Mouse (Mus musculus): ENCODE data around the gene Mbtps2.

The Mbtps2 gene

GRCm38 (mm10) chrX:157598186-157598996, at the start of gene Mbtps2:
Mbtps2 (minus strand) TSS chrX:157598715.
- peak; percentile 85 for DNase-seq (ENCODE audit: low read depth, low spot score)

DNA sequence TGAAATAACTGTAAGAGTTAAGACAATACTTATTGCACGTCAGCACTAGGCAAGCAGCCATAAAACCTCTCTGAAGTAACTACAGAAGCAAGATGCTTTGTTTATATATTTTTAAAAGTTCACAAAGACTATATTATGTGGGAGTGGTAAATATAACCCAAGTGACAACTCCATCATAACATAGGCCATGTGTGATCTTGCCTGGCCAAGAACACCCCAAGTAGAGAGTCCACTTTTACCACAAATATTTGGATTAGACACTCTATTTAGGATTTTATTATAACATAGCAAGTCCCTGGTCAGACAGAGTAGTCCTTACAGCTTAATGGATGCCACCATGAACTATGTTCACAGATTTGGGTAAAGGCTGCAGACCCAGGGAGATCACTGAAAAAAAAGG, 47.9 kb upstream of the Mbtps2 start:
- DNase-seq (ENCODE audit: low read depth, low spot score), result no peak

GRCm38 (mm10) chrX:157644700-157645099, 46.2 kb upstream of the Mbtps2 start:
- DNase-seq (ENCODE audit: low read depth, low spot score), result no peak

DNA sequence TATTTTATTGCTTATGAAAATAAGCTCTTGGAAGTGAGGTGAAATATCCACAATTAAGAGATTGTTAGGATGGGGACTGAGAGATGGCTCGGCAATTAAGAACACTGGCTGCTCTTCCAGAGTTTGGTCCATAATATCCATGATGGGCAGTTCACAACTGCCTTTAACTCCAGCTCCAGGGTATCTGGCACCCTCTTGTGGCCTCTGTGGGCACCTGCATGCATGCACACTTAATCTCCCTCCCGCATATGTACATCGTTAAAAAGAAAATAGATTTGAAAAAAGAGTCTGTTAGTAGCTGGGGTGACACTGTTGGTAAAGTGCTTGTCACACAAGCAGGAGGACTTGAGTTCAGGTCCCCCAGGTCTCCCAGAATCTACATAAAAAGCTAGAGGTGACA, 45.8 kb upstream of the Mbtps2 start:
- DNase-seq (ENCODE audit: low read depth, low spot score), result peak; percentile 68

GRCm38 (mm10) chrX:157642856-157643255, 44.3 kb upstream of the Mbtps2 start:
- no peak for DNase-seq (ENCODE audit: low read depth, low spot score)

DNA sequence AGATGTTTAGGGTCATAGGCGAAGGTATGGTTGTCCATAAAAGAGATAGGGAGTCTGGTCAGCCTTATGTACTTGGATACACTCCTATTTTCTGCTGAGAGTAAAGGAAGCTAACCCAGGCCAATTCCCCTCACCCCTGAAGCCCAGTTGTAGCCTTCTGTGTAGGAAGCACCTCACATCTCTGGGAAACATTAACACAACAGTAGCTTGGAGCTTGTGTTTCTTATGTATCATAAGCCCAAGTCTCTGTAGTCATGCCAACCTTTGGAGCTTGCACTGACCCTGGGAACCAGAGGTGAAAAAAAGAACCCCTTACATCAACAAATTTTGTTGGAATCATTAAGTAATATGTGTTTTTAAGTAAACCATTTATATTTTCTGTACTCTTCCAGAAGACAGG, 38.7 kb upstream of the Mbtps2 start:
- DNase-seq (ENCODE audit: low read depth, low spot score), result no peak

DNA sequence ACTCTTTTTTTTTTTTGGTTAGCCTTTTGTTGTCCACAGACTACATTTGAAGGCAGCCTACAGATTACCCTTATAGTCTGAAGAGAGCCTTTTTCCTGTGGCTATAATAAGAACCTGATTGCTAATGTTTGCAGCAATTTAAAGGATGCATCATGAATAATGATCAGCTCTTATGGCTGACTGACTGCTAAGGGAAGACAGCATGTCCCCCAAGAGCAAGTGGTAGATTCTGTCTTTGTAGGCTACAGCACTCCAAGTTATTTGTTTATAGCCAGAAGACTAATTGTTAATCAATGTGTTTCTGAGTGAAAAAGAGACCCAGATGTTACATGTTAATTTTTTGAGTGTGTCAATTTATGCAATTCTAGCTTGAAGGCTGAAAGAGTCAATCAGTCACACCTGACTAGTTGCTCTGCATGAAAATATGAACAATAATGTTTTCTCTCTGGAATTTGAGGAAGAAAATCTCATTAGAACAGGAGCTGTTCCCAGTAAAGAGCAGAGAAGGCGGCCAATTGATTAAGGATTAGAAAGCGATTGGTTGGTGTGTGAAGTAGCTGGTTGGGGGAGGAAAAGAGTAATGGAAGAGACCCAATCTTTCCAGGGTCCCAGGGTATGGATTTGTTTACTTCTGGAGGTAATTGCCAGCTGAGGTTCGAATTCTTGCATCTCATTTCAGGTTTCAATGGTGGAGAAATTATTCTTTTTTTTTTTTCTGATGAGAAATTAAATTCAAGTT, 35.3 kb upstream of the Mbtps2 start:
- DNase-seq (ENCODE audit: low read depth, low spot score), result no peak

- DNase-seq (ENCODE audit: low read depth, low spot score), result peak; percentile 54
Observed at GRCm38 (mm10) chrX:157630341-157630740, 31.8 kb upstream of the Mbtps2 start.

DNA sequence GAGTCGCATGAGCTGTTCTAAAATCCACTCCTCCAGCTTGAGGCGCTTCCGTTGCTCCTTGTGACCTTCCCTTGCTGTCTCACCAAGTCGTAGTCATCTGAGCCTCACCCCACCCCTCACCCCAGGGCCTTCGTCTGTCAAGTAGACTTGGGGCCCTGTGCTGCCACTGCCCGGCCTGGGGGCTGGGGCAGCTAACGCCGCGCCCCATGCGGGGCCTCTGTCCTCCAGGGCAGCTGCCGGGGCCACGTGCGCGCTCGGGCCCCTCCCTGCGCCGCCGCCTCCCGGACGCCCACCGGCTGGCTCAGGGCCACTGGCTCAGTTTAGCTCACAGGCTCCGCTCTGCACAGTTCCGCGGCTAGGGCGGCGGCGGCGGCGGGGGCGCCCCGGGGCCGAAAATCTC, 14.4 kb upstream of the Mbtps2 start:
- DNase-seq (ENCODE audit: low read depth, low spot score), result no peak

- DNase-seq (ENCODE audit: low read depth, low spot score), result peak; percentile 63
Observed at GRCm38 (mm10) chrX:157601450-157601849, 2.9 kb upstream of the Mbtps2 start.

- peak; percentile 50 for DNase-seq (ENCODE audit: low read depth, low spot score)
Observed at GRCm38 (mm10) chrX:157597585-157598185, 830 bp downstream of the Mbtps2 start.

- DNase-seq (ENCODE audit: low read depth, low spot score), result peak; percentile 24
Observed at GRCm38 (mm10) chrX:157596802-157597201, 1.7 kb downstream of the Mbtps2 start.

GRCm38 (mm10) chrX:157595927-157596326, 2.6 kb downstream of the Mbtps2 start:
- no peak for DNase-seq (ENCODE audit: low read depth, low spot score)

GRCm38 (mm10) chrX:157594606-157595005, 3.9 kb downstream of the Mbtps2 start:
- no peak for DNase-seq (ENCODE audit: low read depth, low spot score)

DNA sequence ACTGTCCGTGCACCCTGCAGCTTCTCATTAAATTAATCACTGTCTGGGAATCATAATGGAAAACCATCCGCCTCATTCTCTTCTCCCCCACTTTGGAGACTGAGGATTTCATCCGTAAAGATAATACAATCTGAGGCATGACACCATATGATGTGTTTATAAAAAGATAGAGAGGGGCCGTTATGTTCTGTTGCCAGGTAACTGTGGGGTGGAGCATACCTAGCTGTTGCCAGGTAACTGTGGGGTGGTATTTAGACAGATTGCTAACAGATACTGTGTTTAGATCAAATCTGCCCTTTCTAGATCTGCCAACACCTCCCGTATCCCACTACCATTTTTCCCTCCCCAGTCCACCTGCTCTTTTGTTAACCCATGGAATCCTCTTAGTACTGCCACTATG, 11.5 kb downstream of the Mbtps2 start:
- DNase-seq (ENCODE audit: low read depth, low spot score), result no peak

- no peak for DNase-seq (ENCODE audit: low read depth, low spot score)
Observed at GRCm38 (mm10) chrX:157586397-157586796, 12.1 kb downstream of the Mbtps2 start.

GRCm38 (mm10) chrX:157579108-157579614, 19.4 kb downstream of the Mbtps2 start:
- no peak for DNase-seq (ENCODE audit: low read depth, low spot score)

DNA sequence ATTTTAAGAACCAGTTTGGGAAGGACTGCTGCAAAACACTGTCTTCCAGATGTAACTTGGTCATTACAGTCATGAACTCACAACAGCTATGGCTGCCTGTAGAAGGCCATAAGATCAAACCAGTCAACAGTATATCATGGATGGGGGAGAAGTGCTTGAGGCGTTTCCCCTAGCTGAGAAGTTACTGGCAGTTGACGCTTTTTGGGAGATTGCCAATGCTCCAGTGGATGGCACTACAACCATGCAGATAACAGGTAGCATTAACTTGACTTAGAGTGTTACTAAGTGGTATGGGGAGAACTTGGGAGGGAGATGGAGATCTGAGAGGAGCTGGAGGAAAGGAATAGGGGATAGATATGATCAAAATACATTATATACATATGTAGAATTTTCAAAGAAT, 23.8 kb downstream of the Mbtps2 start:
- DNase-seq (ENCODE audit: low read depth, low spot score), result no peak

DNA sequence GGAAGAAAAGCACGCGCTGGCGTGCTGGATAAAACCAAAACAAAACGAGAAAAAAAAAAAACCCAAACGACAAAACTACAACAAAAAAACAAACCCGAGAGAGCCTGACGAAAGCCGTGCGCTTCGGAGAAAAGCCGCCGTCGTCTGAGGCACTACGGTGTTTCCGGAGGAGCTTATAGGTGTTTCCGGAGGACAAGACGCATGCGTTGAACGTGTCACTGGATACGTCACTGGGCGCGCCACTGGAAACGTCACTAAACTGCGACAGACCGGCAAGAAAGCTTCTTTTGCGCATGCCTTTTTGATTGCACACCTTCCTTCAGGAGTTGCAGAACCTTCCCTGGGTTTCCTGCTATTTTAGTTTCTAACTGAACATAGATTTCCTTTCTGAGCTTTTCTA, 29.7 kb downstream of the Mbtps2 start, which contains the start of gene Yy2:
Gene Yy2, minus strand, starts transcription at position 146 of the 400 bp plus-strand sequence.
- DNase-seq (ENCODE audit: low read depth, low spot score), result no peak

- DNase-seq (ENCODE audit: low read depth, low spot score), result peak; percentile 17
Observed at GRCm38 (mm10) chrX:157563794-157564193, 34.7 kb downstream of the Mbtps2 start.

DNA sequence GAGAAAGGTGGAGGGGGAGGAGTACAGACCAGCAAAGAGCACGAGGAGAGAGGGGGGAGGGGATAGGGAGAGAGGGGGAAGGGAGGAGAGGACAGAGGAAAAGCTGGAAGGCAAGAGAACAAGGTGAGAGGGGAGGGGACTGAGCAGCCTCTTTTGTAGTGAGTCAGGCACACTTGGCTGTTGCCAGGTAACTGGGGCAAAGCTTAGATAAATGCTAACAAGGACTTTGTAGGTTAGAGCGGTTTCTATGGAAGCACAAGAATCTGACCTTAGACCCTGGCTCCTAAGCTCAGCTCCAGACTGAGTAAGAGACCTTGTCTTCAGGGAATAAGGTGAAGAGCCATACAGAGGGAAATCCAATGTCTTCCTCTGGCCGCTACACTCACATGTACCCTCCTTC, 51.4 kb downstream of the Mbtps2 start:
- DNase-seq (ENCODE audit: low read depth, low spot score), result no peak

GRCm38 (mm10) chrX:157506400-157506799, 92.1 kb downstream of the Mbtps2 start:
- no peak for DNase-seq (ENCODE audit: low read depth, low spot score)
